ENCODE assay signal across 9 mouse cellular contexts in genomic region chr4:34328151-34328785, GRCm38 (mm10).
DNase-seq lines count a peak whose midpoint lies in the region; ATAC-seq and TF ChIP-seq lines count a peak whose summit lies in the region.
"Had no signal": no experiment of that assay in that cellular context is flagged by ENCODE, and none has a peak within 500 bp of the region (broad histone marks: within the 10 kb centered on the region; RNA-seq: fewer than 3 reads in every experiment).

No protein-coding gene starts in this region.

- ATAC-seq in hindbrain, postnatal 0 days: no peak
- ATAC-seq in hindbrain, embryonic 14.5 days (ENCODE audit: low FRiP score): no peak
- no peak for ATAC-seq in embryonic facial prominence, embryonic 15.5 days (ENCODE audit: insufficient number of reproducible peaks, low FRiP score, low TSS enrichment, low read depth)
- peak; percentile 64; the same call in 1 of the 2 replicates for ATAC-seq in limb, embryonic 13.5 days (ENCODE audit: low FRiP score, low read depth)
- ATAC-seq: liver, embryonic 12.5 days had no signal

- H3K27ac ChIP-seq in hindbrain, postnatal 0 days: no peak overlapping the region
- H3K27ac ChIP-seq in hindbrain, embryonic 14.5 days: no peak overlapping the region
- H3K27ac ChIP-seq in brown adipose tissue, adult 24 weeks (replicated peaks; ENCODE audit: low read depth, low read length): no peak overlapping the region
- H3K27ac ChIP-seq in embryonic facial prominence, embryonic 15.5 days (replicated peaks): no peak overlapping the region
- no peak overlapping the region for H3K27ac ChIP-seq in limb, embryonic 13.5 days
- H3K27ac ChIP-seq: liver, embryonic 12.5 days had no signal

- 61% methylated on average over 19 of the region's 19 CpGs for WGBS in hindbrain, postnatal 0 days
- WGBS in hindbrain, embryonic 14.5 days: 75% methylated on average over 19 of the region's 19 CpGs
- 38% methylated on average over 19 of the region's 19 CpGs for WGBS in embryonic facial prominence, embryonic 15.5 days
- WGBS in limb, embryonic 13.5 days: 48% methylated on average over 19 of the region's 19 CpGs

- no peaks in the 10 kb centered on the region for H3K27me3 ChIP-seq in hindbrain, postnatal 0 days (ENCODE audit: insufficient read depth, low read length)
- H3K27me3 ChIP-seq in hindbrain, embryonic 14.5 days (ENCODE audit: control insufficient read depth, insufficient read depth, low read length): no peaks in the 10 kb centered on the region
- H3K27me3 ChIP-seq in embryonic facial prominence, embryonic 15.5 days: no peaks in the 10 kb centered on the region
- H3K27me3 ChIP-seq in limb, embryonic 13.5 days: no peaks in the 10 kb centered on the region
- H3K27me3 ChIP-seq: liver, embryonic 12.5 days had no signal

- TF ChIP-seq CTCF in hindbrain, postnatal 0 days (IDR thresholded peaks at IDR 0.05; ENCODE audit: low read depth): peak; percentile 24

- H3K4me3 ChIP-seq in hindbrain, postnatal 0 days (ENCODE audit: low read length): no peak overlapping the region
- H3K4me3 ChIP-seq in hindbrain, embryonic 14.5 days (replicated peaks; ENCODE audit: low read length): no peak overlapping the region
- peak overlapping the region; percentile 20; the same call in 1 of the 2 replicates for H3K4me3 ChIP-seq in brown adipose tissue, adult 24 weeks (ENCODE audit: insufficient read depth, low read depth, low read length)
- peak overlapping the region; percentile 19 for H3K4me3 ChIP-seq in embryonic facial prominence, embryonic 15.5 days (replicated peaks)
- peak overlapping the region; percentile 7 for H3K4me3 ChIP-seq in limb, embryonic 13.5 days
- H3K4me3 ChIP-seq: liver, embryonic 12.5 days had no signal

- peak overlapping the region; percentile 35 for H3K4me2 ChIP-seq in hindbrain, postnatal 0 days (ENCODE audit: low read depth, low read length)
- no peak overlapping the region for H3K4me2 ChIP-seq in hindbrain, embryonic 14.5 days (replicated peaks)
- H3K4me2 ChIP-seq in embryonic facial prominence, embryonic 15.5 days (replicated peaks): peak overlapping the region; percentile 42
- peak overlapping the region; percentile 47 for H3K4me2 ChIP-seq in limb, embryonic 13.5 days (replicated peaks)
- H3K4me2 ChIP-seq: liver, embryonic 12.5 days had no signal

- no peak overlapping the region for H3K9ac ChIP-seq in hindbrain, postnatal 0 days (replicated peaks; ENCODE audit: low read length)
- no peak overlapping the region for H3K9ac ChIP-seq in hindbrain, embryonic 14.5 days
- H3K9ac ChIP-seq in embryonic facial prominence, embryonic 15.5 days: no peak overlapping the region
- H3K9ac ChIP-seq in limb, embryonic 13.5 days: no peak overlapping the region
- H3K9ac ChIP-seq: liver, embryonic 12.5 days had no signal

- no peaks in the 10 kb centered on the region for H3K4me1 ChIP-seq in hindbrain, postnatal 0 days (ENCODE audit: insufficient read depth, low read length)
- H3K4me1 ChIP-seq in hindbrain, embryonic 14.5 days (replicated peaks; ENCODE audit: control insufficient read depth, insufficient read depth, low read length): no peaks in the 10 kb centered on the region; the same call in 1 of the 2 replicates
- H3K4me1 ChIP-seq in brown adipose tissue, adult 24 weeks (ENCODE audit: control insufficient read depth, insufficient read depth, insufficient read length, low read length): no peaks in the 10 kb centered on the region
- H3K4me1 ChIP-seq in embryonic facial prominence, embryonic 15.5 days: peaks cover 8% of the 10 kb centered on the region
- H3K4me1 ChIP-seq in limb, embryonic 13.5 days: peaks cover 15% of the 10 kb centered on the region
- H3K4me1 ChIP-seq: liver, embryonic 12.5 days had no signal

- DNase-seq in hindbrain, postnatal 0 days (ENCODE audit: low spot score): no peak
- DNase-seq in hindbrain, embryonic 14.5 days (ENCODE audit: low spot score): no peak
- DNase-seq in urinary bladder, postnatal 25 days (ENCODE audit: low spot score): no peak
- DNase-seq in adrenal gland, postnatal 4 days (ENCODE audit: low spot score in 2 of 2): no peak
- DNase-seq in kidney, adult 9 months: no peak

- no peaks in the 10 kb centered on the region for H3K36me3 ChIP-seq in hindbrain, postnatal 0 days (ENCODE audit: insufficient read depth, low read length)
- H3K36me3 ChIP-seq in hindbrain, embryonic 14.5 days (replicated peaks; ENCODE audit: control insufficient read depth, insufficient read depth): no peaks in the 10 kb centered on the region
- H3K36me3 ChIP-seq in embryonic facial prominence, embryonic 15.5 days: no peaks in the 10 kb centered on the region
- H3K36me3 ChIP-seq in limb, embryonic 13.5 days: no peaks in the 10 kb centered on the region
- H3K36me3 ChIP-seq: liver, embryonic 12.5 days had no signal

- H3K9me3 ChIP-seq in hindbrain, postnatal 0 days (ENCODE audit: low read length): no peaks in the 10 kb centered on the region
- H3K9me3 ChIP-seq in hindbrain, embryonic 14.5 days (ENCODE audit: control insufficient read depth, low read length): no peaks in the 10 kb centered on the region
- H3K9me3 ChIP-seq in embryonic facial prominence, embryonic 15.5 days (replicated peaks): no peaks in the 10 kb centered on the region
- no peaks in the 10 kb centered on the region for H3K9me3 ChIP-seq in limb, embryonic 13.5 days
- H3K9me3 ChIP-seq: liver, embryonic 12.5 days had no signal

Comparison
In these comparisons a context has a peak if more than half of its experiments do, and no peak if none do; other contexts are left out.
1. H3K4me3 ChIP-seq: peak in brown adipose tissue, adult 24 weeks (single experiment), embryonic facial prominence, embryonic 15.5 days (single experiment) and limb, embryonic 13.5 days (single experiment); none in hindbrain, postnatal 0 days (single experiment) and hindbrain, embryonic 14.5 days (single experiment).